Mouse (Mus musculus) heart, postnatal 36 days (tissue): ENCODE results near the gene Etfdh. TPM values are rescaled to one million over a fixed set of nuclear protein-coding genes. Genes with fewer than 3 reads are reported as not detected.

Source experiments
- DNase-seq, 2 experiments: peaks; one replicate each; pipeline ENCODE4 v3.0.0; 2021 to 2022
- intact Hi-C: fragments of 180-260 bp; cut with DNase I; formaldehyde crosslinking; loops from one replicate; pipeline ENCODE4 v1.15.1; 2025
- total RNA-seq, 2 experiments: library from RNA; stranded (reverse); gene quantifications; 2 replicates each; pipeline ENCODE4 v1.2.3; 2021

The Etfdh gene
- total RNA-seq, 2 experiments from 2014 or later: 564 to 620 TPM

DNA sequence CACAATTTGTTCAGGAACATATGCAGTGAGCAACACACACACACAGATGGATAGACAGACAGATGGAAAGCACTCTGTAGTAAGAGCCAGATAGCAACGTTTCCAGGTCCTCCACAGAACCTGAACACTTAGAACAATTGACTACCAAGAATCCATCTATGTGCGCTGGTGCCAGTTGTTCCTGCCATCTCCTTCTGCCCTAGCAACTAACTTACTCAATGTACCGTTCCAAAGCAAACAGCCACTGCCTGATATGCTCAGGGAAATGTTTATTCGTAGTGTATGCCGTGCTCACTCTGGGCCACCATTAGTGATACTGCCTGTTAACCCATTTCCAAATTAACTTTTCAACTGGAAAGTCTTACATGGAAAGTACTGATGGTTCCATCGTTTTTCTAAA is 74.2 kb downstream of the Etfdh start:
- intact Hi-C loops: no loop called here
- no peak for DNase-seq

Other genes with a start within 250 kb of the Etfdh start
- 10 to 100 TPM; 13.8 to 20.3 TPM for gene Fnip2, start 61.7 kb downstream of the Etfdh start, total RNA-seq
- gene Ppid, start 38.2 kb downstream of the Etfdh start, total RNA-seq: 10 to 100 TPM; 37.6 to 39.4 TPM
- 1 to 10 TPM; 2.2 to 2.6 TPM for gene 4930579G24Rik, start 421 bp downstream of the Etfdh start, total RNA-seq
- gene Rxfp1, start 108.4 kb upstream of the Etfdh start, total RNA-seq: 1 to 10 TPM; 1.4 to 2.1 TPM
- 10 to 100 TPM; 12.2 to 13.4 TPM for gene Tmem144, start 223.3 kb upstream of the Etfdh start, total RNA-seq